Mouse (Mus musculus): ENCODE measurements around the gene Syt16.
A peak's percentile ranks its signal among the peaks of the same experiment; 100 is the strongest.

The Syt16 gene

DNA sequence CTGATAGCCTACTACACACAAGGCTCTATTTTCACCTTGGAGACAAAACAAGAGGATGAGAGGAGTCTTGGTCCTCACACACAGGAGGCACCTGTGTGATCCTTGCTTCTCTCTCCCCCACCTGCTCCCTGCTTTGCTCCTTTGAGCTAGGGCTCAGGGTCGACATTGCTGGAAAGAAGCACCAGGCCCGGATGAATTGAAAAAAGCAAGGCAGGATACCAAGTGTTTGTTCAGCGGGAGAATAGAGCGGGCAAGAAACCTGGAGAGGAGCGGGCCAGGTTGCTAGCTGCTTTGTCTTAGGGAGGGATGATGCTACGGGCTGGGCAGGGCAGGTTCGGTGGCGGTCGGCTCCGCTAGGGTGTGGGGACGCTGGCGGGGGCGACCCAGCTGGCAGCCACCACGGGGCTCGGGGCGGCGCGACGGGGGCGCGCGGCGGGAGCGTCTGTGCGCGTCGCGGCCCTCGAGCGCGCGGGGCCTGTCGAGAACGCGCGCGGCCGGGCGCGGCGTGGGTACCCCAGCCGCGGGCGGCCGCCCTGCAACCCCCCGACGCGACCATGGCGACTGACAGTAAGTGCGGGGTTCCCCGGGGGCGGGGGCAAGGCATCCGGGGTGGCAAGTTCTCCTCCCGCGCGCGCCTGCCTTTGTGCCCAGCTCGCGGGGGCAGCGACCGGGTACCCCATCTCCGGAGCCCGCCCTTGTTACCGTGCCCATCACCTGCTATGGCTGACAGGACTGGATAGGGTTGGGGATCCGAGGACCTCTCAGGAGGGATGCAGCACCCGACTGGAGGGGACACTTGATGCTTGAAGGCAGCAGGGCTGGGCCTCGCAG lies at the start of gene Syt16:
Gene Syt16 (plus strand): TSS at position 365 of the 831 bp plus-strand sequence.
- DNase-seq (ENCODE audit: low read depth, low spot score): no peak

- DNase-seq (ENCODE audit: low read depth, low spot score): no peak
These were observed 49.0 kb upstream of the Syt16 start for GRCm38 (mm10) chr12:73948415-73948814.

- DNase-seq (ENCODE audit: low read depth, low spot score): no peak
These were observed 48.0 kb upstream of the Syt16 start for GRCm38 (mm10) chr12:73949318-73950058.

DNA sequence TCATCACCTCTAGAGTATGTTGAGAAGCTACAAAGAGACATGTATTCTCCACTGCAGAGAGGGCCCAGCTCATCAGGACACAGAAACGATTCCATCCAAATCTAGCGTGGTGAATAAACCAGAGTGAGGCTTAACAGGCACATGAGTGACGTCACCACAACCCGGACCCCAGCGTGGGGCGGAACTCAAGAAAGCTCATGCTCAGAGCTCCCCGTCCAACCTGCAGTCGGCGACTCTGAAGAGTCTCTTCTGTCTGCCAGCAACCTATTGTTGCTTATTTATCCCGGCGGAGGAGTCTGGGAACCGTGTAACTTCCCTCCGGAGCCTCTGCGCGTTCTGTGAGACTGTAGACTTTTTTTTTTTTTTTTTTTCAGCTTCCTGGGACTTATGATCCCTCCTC lies 44.6 kb upstream of the Syt16 start:
- no peak for DNase-seq (ENCODE audit: low read depth, low spot score)

- DNase-seq (ENCODE audit: low read depth, low spot score): no peak
These were observed 43.9 kb upstream of the Syt16 start for GRCm38 (mm10) chr12:73953420-73954186.

DNA sequence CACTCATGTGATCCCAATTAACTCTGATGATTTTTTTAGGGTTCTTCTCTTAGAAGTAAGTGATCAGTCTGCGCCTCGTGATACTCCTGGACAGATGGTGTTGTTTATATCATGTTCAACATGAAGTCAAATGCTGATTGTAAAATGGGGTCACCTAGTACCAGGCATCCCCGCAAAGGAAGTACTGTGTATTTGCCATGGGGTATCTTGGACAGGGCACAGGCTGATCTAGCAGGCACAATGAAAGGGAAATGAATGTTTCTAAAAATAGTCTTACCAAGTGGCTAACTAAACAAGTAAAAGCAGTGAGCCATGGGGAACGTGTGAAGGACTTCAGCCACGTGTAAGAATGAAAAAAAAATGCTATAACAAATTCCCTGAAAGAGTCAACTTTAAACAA lies 42.7 kb upstream of the Syt16 start:
- DNase-seq (ENCODE audit: low read depth, low spot score): no peak

- DNase-seq (ENCODE audit: low read depth, low spot score): no peak
These were observed 39.8 kb upstream of the Syt16 start for GRCm38 (mm10) chr12:73957676-73958075.

DNA sequence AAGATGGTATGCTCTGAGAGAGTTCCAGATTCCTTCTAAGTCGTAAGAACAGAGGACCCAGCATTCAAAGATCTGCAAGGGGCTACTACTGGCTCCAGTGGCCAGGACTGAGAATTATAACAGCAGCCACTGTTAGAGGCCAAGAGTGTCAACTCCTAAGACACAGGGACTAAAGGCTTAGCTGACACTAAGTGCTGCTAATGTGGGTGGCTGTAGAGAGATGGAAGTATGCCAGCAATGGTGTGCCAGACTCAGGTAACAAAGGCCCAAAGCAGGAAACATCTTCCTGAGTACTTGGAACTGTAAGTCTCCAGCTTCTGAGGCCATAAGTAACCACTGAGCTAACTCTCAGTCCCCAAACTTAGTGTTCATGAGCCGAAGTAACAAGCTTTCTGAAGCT lies 38.6 kb upstream of the Syt16 start:
- no peak for DNase-seq (ENCODE audit: low read depth, low spot score)

GRCm38 (mm10) chr12:73964291-73965281 lies 32.9 kb upstream of the Syt16 start, which contains the start of gene Snapc1:
Gene Snapc1, plus strand, starts transcription at chr12:73964481.
- peak; percentile 94 for DNase-seq (ENCODE audit: low read depth, low spot score)

GRCm38 (mm10) chr12:73969142-73969541 lies 28.3 kb upstream of the Syt16 start:
- no peak for DNase-seq (ENCODE audit: low read depth, low spot score)

- no peak for DNase-seq (ENCODE audit: low read depth, low spot score)
These were observed 22.9 kb upstream of the Syt16 start for GRCm38 (mm10) chr12:73974584-73974983.

GRCm38 (mm10) chr12:73978144-73978543 lies 19.3 kb upstream of the Syt16 start:
- no peak for DNase-seq (ENCODE audit: low read depth, low spot score)

DNA sequence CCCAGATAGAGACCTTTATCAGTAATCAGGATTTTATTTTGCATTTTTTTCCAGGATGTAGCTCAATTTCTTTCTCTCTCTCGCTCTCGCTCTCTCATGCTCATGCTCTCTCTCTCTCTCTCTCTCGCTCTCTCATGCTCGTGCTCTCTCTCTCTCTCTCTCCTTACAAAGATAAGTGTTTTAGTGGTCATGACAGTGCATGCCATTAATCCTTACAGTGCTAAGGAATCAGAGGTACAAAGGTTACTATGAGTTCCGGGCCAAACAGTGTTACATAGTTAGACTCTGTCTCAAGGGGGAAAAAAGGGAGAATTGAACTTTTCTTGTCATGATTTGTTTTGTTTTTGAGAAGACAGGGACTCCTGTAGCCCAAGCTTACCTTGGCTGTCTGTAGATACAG lies 17.8 kb upstream of the Syt16 start:
- DNase-seq (ENCODE audit: low read depth, low spot score): no peak

DNA sequence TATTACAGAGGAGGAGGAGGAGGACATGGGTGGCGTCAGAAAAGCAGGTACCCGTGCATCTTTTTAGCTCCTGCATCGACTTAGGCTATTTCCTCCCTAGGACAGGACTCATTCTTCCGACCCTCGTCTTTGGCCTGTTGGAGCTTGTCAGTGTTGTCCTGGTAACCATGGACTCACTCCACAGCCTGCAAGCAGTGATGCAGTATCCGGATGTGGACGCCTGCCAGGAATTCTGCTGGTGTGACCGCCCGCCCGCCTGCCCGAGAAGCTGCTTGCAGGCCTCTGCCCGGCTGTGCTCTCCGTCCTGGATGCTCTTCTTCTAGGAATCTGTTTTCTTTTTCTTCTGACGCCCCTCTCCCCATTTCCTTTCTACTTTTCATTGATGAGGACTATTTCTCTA lies 14.9 kb upstream of the Syt16 start:
- peak; percentile 60 for DNase-seq (ENCODE audit: low read depth, low spot score)

DNA sequence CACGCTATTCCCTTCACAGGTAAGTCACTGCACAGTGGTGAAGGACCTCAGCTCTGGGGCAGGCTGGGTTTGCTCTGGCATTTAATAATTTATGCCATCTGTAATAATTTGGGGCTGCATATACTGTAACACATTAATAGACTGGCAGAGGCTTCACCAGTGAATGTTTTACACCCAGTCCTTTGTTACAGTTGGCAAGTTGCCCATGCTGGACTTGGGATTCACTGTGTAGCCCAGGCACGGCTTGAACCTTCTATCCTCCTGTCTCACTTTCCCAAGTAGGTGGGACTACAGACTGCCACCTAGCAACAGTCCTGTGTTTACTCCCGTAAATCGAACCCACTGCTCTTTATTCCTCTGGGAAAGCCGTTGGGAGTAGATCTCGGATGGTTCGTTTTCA lies 11.2 kb upstream of the Syt16 start:
- no peak for DNase-seq (ENCODE audit: low read depth, low spot score)

- no peak for DNase-seq (ENCODE audit: low read depth, low spot score)
These were observed 9.0 kb upstream of the Syt16 start for GRCm38 (mm10) chr12:73988393-73989008.

DNA sequence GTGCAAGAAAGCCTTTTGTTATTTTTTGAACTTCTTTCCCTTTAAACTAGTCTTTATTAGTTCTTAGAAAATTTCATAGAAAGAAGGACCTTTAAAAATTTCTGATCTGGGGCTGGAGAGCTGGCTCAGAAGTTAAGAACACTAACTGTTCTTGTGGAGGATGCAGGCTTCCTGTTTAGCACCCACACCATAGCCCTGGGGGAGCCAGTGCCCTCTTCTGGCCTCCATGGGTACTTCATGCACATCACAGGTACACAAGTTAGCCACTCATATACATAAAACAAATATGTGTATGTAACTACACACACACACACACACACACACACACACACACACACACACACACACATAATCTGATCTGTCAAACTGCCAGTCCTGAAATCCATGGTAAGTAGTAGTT lies 7.9 kb upstream of the Syt16 start:
- DNase-seq (ENCODE audit: low read depth, low spot score): no peak

DNA sequence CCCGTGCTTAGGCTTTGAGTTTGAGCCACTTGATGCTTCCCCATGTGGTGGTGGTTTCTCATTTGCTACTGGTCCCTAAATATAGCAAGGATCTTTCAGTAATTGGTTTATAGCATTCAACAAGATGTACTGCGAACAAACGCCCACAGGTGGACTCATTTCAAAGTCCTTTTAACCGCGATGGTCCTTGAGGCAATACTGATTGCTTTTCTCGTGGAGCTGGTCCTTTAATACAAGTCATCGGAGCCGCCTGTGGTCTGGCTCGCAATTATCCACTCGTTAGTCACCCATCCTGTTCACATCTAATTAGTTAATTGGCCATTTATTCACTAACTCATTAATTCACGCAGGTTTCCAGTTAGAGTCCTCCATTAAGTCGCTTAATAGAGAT lies 560 bp upstream of the Syt16 start:
- no peak for DNase-seq (ENCODE audit: low read depth, low spot score)

DNA sequence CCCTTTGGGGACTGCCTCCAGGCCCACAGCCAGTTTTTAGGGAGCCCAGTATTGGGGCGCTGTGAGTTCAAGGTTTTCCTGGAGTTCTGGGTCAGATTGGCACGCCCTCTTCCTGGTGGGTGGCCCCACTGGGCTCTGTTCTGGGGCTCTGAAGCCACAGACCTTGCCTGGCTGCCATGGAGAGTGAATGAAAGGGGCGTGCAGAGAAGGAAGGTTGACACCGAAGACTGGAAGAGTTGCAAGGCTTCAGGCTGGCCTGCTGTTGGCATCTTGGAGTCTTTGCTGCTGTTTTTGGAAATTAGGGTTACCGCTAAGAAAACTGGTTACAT lies 631 bp downstream of the Syt16 start:
- no peak for DNase-seq (ENCODE audit: low read depth, low spot score)

DNA sequence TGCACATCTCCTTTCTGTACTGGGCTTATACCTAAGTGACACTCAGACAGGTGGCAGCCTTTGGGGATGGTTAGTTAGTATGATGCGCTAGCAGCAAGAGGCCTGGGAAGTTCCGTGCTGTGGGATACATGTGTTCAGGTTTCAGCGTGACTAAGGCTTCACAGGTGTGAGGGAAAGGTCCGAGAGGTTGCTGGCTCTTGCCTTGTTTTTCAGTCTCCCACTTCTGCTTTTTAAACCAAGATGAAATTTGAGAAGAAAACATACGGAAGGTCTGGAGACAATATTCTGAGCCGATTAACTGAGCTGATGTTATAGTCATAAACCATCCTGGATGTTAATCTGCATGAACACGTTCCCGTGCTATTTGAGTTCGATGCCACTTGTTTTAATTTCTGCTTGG lies 5.0 kb downstream of the Syt16 start:
- DNase-seq (ENCODE audit: low read depth, low spot score): no peak

DNA sequence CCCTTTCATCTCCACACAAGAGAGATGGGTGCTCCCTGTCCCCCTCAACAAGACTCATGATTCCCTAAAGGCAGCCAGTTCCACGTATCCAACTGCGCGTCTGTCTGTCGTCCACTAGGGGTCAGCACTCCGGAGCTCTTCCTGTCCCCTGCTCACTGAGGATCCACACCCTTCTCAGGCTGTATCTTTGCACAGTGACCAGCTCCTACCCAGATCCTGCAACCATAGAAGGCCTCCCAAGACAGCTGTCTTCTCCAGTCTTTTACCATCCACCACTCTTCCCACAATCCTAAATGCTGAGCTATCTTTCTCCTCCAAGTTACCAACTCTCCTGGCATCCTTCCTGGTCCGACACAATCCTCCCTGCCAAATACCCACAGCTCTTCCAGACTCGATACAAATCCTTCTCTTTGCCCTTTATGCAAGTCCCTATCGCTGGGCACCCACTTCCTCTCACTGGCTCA lies 12.0 kb downstream of the Syt16 start:
- DNase-seq (ENCODE audit: low read depth, low spot score): no peak

Data from brain, embryonic 18.5 days (tissue).